ENCODE assay signal across 20 mouse cellular contexts in the genomic region with DNA sequence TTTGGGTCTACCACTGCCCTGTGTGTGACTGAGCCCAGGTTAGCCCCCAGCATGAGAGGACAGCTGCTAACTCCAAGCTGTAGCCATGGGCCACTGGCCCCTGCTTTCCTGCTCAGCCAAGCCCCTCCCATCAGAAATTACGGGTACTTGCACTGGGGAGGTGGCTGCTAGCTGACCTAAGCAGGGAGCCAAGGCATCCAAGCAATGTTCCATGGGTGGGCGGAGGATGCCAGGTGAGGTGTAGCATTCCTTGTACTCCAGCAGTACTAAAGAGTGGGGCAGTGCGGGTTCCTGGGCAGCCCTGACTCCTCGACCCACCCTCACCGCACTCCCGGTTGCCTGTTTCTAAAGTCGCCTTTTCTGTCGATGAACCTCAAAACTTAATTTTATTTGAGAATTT. TPM values are rescaled to one million over a fixed set of nuclear protein-coding genes. Genes with fewer than 3 reads are reported as not detected.
DNase-seq lines count a peak whose midpoint lies in the region; ATAC-seq and TF ChIP-seq lines count a peak whose summit lies in the region.
"Had no signal": no experiment of that assay in that cellular context is flagged by ENCODE, and none has a peak within 500 bp of the region (broad histone marks: within the 10 kb centered on the region; RNA-seq: fewer than 3 reads in every experiment).

No protein-coding gene starts in this region.

- H3K9me3 ChIP-seq in hindbrain, embryonic 10.5 days = no peaks in the 10 kb centered on the region
- no peaks in the 10 kb centered on the region for H3K9me3 ChIP-seq in hindbrain, embryonic 11.5 days (ENCODE audit: control insufficient read depth, low read length)
- H3K9me3 ChIP-seq in stomach, embryonic 15.5 days = no peaks in the 10 kb centered on the region
- no peaks in the 10 kb centered on the region for H3K9me3 ChIP-seq in stomach, postnatal 0 days (ENCODE audit: control insufficient read depth, low read length)
- H3K9me3 ChIP-seq: forebrain, embryonic 12.5 days; liver, embryonic 15.5 days; megakaryocyte, embryonic 14.5 days; neural tube, embryonic 13.5 days had no signal

- 0 out of 2 replicates have a peak overlapping the region, but pooled peaks have one; percentile 4 for H3K27ac ChIP-seq in hindbrain, embryonic 10.5 days
- H3K27ac ChIP-seq in hindbrain, embryonic 11.5 days (ENCODE audit: low read depth, low read length) = no peak overlapping the region
- no peak overlapping the region for H3K27ac ChIP-seq in kidney, adult 2 months (ENCODE audit: insufficient read depth, low read depth, low read length)
- peak overlapping the region; percentile 7; the same call in 1 of the 2 replicates for H3K27ac ChIP-seq in stomach, embryonic 15.5 days
- no peak overlapping the region for H3K27ac ChIP-seq in stomach, postnatal 0 days (replicated peaks)
- H3K27ac ChIP-seq: liver, embryonic 15.5 days; neural tube, embryonic 13.5 days had no signal

- no peak for DNase-seq in hindbrain, embryonic 10.5 days (ENCODE audit: low spot score)
- DNase-seq in hindbrain, embryonic 11.5 days (ENCODE audit: low spot score) = no peak
- DNase-seq in kidney, postnatal 4 days = peak; percentile 27 to 38
- DNase-seq in kidney, adult 2 months = no peak
- no peak for DNase-seq in stomach, postnatal 0 days (ENCODE audit: low spot score)
- no peak for DNase-seq in left cerebral cortex, adult 18-20 months (ENCODE audit: low spot score in 2 of 2)
- DNase-seq: adrenal gland, adult 8-10 months; cerebellum, adult 8-10 months; heart, adult 18-20 months; heart, postnatal 10 days; kidney, postnatal 10 days; left cerebral cortex, postnatal 4 days; midbrain, embryonic 14.5 days; right cerebral cortex, adult 18-20 months; thymus, postnatal 14 days had no signal

- H3K4me2 ChIP-seq in hindbrain, embryonic 11.5 days (replicated peaks; ENCODE audit: low read depth, low read length) = no peak overlapping the region
- no peak overlapping the region for H3K4me2 ChIP-seq in stomach, embryonic 15.5 days
- no peak overlapping the region for H3K4me2 ChIP-seq in stomach, postnatal 0 days (replicated peaks; ENCODE audit: low read depth)
- H3K4me2 ChIP-seq: forebrain, embryonic 12.5 days; liver, embryonic 15.5 days; neural tube, embryonic 13.5 days had no signal

- H3K4me3 ChIP-seq in hindbrain, embryonic 10.5 days = no peak overlapping the region
- H3K4me3 ChIP-seq in hindbrain, embryonic 11.5 days (ENCODE audit: low read depth, low read length) = no peak overlapping the region
- H3K4me3 ChIP-seq in kidney, adult 2 months (ENCODE audit: insufficient read depth, low read depth, low read length) = no peak overlapping the region
- no peak overlapping the region for H3K4me3 ChIP-seq in stomach, embryonic 15.5 days (replicated peaks)
- no peak overlapping the region for H3K4me3 ChIP-seq in stomach, postnatal 0 days (ENCODE audit: low read depth, low read length)
- H3K4me3 ChIP-seq: forebrain, embryonic 12.5 days; liver, embryonic 15.5 days; megakaryocyte, embryonic 14.5 days; neural tube, embryonic 13.5 days had no signal

- no peak overlapping the region for H3K9ac ChIP-seq in hindbrain, embryonic 11.5 days (ENCODE audit: low read depth, low read length)
- H3K9ac ChIP-seq in stomach, embryonic 15.5 days = no peak overlapping the region
- H3K9ac ChIP-seq in stomach, postnatal 0 days (ENCODE audit: low read length) = no peak overlapping the region
- H3K9ac ChIP-seq: forebrain, embryonic 12.5 days; liver, embryonic 15.5 days; neural tube, embryonic 13.5 days had no signal

- TF ChIP-seq EP300 in stomach, postnatal 0 days (optimal IDR thresholded peaks at IDR 0.05) = no peak

- H3K27me3 ChIP-seq in hindbrain, embryonic 10.5 days (ENCODE audit: insufficient read depth, poor library complexity, severe bottlenecking) = no peaks in the 10 kb centered on the region
- H3K27me3 ChIP-seq in hindbrain, embryonic 11.5 days (ENCODE audit: control insufficient read depth, insufficient read depth, low read length) = no peaks in the 10 kb centered on the region
- H3K27me3 ChIP-seq in kidney, adult 2 months (replicated peaks; ENCODE audit: control insufficient read depth, insufficient read depth, low read length) = no peaks in the 10 kb centered on the region
- no peaks in the 10 kb centered on the region for H3K27me3 ChIP-seq in stomach, embryonic 15.5 days (replicated peaks)
- no peaks in the 10 kb centered on the region for H3K27me3 ChIP-seq in stomach, postnatal 0 days (ENCODE audit: control insufficient read depth, insufficient read depth, low read length)
- H3K27me3 ChIP-seq: forebrain, embryonic 12.5 days; liver, embryonic 15.5 days; megakaryocyte, embryonic 14.5 days; neural tube, embryonic 13.5 days had no signal

- WGBS in hindbrain, embryonic 10.5 days = 91% methylated on average over 8 of the region's 8 CpGs
- 89% methylated on average over 8 of the region's 8 CpGs for WGBS in hindbrain, embryonic 11.5 days
- 78% methylated on average over 8 of the region's 8 CpGs for WGBS in kidney, adult 2 months
- WGBS in stomach, embryonic 15.5 days = 77% methylated on average over 8 of the region's 8 CpGs
- WGBS in stomach, postnatal 0 days = 65% methylated on average over 8 of the region's 8 CpGs

- H3K36me3 ChIP-seq in hindbrain, embryonic 10.5 days = peaks cover 92% of the 10 kb centered on the region
- peaks cover 16% of the 10 kb centered on the region; the same call in 1 of the 2 replicates for H3K36me3 ChIP-seq in hindbrain, embryonic 11.5 days (ENCODE audit: control insufficient read depth, insufficient read depth, low read length)
- H3K36me3 ChIP-seq in kidney, adult 2 months (ENCODE audit: control insufficient read depth, insufficient read depth, low read length) = peaks cover 3% of the 10 kb centered on the region
- H3K36me3 ChIP-seq in stomach, embryonic 15.5 days = peaks cover 50% of the 10 kb centered on the region
- H3K36me3 ChIP-seq in stomach, postnatal 0 days (ENCODE audit: control insufficient read depth, insufficient read depth, low read length) = peaks cover 42% of the 10 kb centered on the region

- TF ChIP-seq CTCF in kidney, adult 2 months (conservative IDR thresholded peaks at IDR 0.05; ENCODE audit: insufficient read depth, insufficient read length, low read depth, low read length) = no peak
- TF ChIP-seq CTCF in stomach, postnatal 0 days (IDR thresholded peaks at IDR 0.05; ENCODE audit: low read depth) = no peak

- no peaks in the 10 kb centered on the region for H3K4me1 ChIP-seq in hindbrain, embryonic 10.5 days (replicated peaks)
- no peaks in the 10 kb centered on the region for H3K4me1 ChIP-seq in hindbrain, embryonic 11.5 days (replicated peaks; ENCODE audit: control insufficient read depth, insufficient read depth, low read length)
- no peaks in the 10 kb centered on the region for H3K4me1 ChIP-seq in kidney, adult 2 months (ENCODE audit: control insufficient read depth, insufficient read depth, low read length)
- no peaks in the 10 kb centered on the region for H3K4me1 ChIP-seq in stomach, embryonic 15.5 days
- H3K4me1 ChIP-seq in stomach, postnatal 0 days (replicated peaks; ENCODE audit: control insufficient read depth, insufficient read depth) = no peaks in the 10 kb centered on the region
- H3K4me1 ChIP-seq: forebrain, embryonic 12.5 days; neural tube, embryonic 13.5 days had no signal

- no peak for ATAC-seq in hindbrain, embryonic 11.5 days (ENCODE audit: low FRiP score)
- no peak for ATAC-seq in stomach, embryonic 15.5 days (ENCODE audit: insufficient read depth, low FRiP score, low read depth)
- no peak for ATAC-seq in stomach, postnatal 0 days (ENCODE audit: low FRiP score, low TSS enrichment)

- no peak for TF ChIP-seq POLR2A in kidney, adult 2 months (IDR thresholded peaks at IDR 0.05; ENCODE audit: low read depth, low read length)

RNA-seq across cellular contexts. Expression of gene Baz2a, which starts 36.8 kb away (rescaled TPM):
- 16.2 and 17.0 TPM in 2 replicates for polyA plus RNA-seq in hindbrain, embryonic 10.5 days (2016; fragmentation: Nextera tagmentation; extraction: Ambion mirVana)
- polyA plus RNA-seq in hindbrain, embryonic 11.5 days (2014; fragmentation: Nextera tagmentation; extraction: Ambion mirVana) = 20.0 and 37.6 TPM in 2 replicates
- polyA plus RNA-seq in kidney, adult 2 months (2012; rRNA removed) = 21.6 and 22.5 TPM in 2 replicates
- 10.1 and 11.7 TPM in 2 replicates for polyA plus RNA-seq in stomach, embryonic 15.5 days (2015; fragmentation: Nextera tagmentation; extraction: Ambion mirVana)
- 5.5 and 7.9 TPM in 2 replicates for polyA plus RNA-seq in stomach, postnatal 0 days (2015; fragmentation: Nextera tagmentation; extraction: Ambion mirVana)
- 10 to 100 TPM; 40.3 to 40.4 TPM for total RNA-seq in left cerebral cortex, adult 18-20 months (2021)

RNA-seq across cellular contexts. Expression of gene Atp5b, which starts 45.1 kb away (rescaled TPM):
- polyA plus RNA-seq in hindbrain, embryonic 10.5 days (2016; fragmentation: Nextera tagmentation; extraction: Ambion mirVana) = 2,236 and 2,265 TPM in 2 replicates
- 2,416 and 2,461 TPM in 2 replicates for polyA plus RNA-seq in hindbrain, embryonic 11.5 days (2014; fragmentation: Nextera tagmentation; extraction: Ambion mirVana)
- polyA plus RNA-seq in kidney, adult 2 months (2012; rRNA removed) = 4,550 and 7,521 TPM in 2 replicates
- polyA plus RNA-seq in stomach, embryonic 15.5 days (2015; fragmentation: Nextera tagmentation; extraction: Ambion mirVana) = 2,393 and 2,495 TPM in 2 replicates
- polyA plus RNA-seq in stomach, postnatal 0 days (2015; fragmentation: Nextera tagmentation; extraction: Ambion mirVana) = 2,044 and 2,075 TPM in 2 replicates
- total RNA-seq in left cerebral cortex, adult 18-20 months (2021) = 1,000 to 10,000 TPM; 1,718 to 1,797 TPM

RNA-seq across cellular contexts. Expression of gene Rbms2, which starts 52.0 kb away (rescaled TPM):
- 25.7 and 28.6 TPM in 2 replicates for polyA plus RNA-seq in hindbrain, embryonic 10.5 days (2016; fragmentation: Nextera tagmentation; extraction: Ambion mirVana)
- polyA plus RNA-seq in hindbrain, embryonic 11.5 days (2014; fragmentation: Nextera tagmentation; extraction: Ambion mirVana) = 18.9 and 19.5 TPM in 2 replicates
- polyA plus RNA-seq in kidney, adult 2 months (2012; rRNA removed) = 69.0 and 70.1 TPM in 2 replicates
- polyA plus RNA-seq in stomach, embryonic 15.5 days (2015; fragmentation: Nextera tagmentation; extraction: Ambion mirVana) = 27.3 and 29.8 TPM in 2 replicates
- polyA plus RNA-seq in stomach, postnatal 0 days (2015; fragmentation: Nextera tagmentation; extraction: Ambion mirVana) = 15.5 and 17.0 TPM in 2 replicates
- 10 to 100 TPM; 14.9 to 15.4 TPM for total RNA-seq in left cerebral cortex, adult 18-20 months (2021)

Comparison
In these comparisons a context has a peak if more than half of its experiments do, and no peak if none do; other contexts are left out.
1. DNase-seq: peak in kidney, postnatal 4 days (2 of 2); none in hindbrain, embryonic 10.5 days (single experiment), hindbrain, embryonic 11.5 days (single experiment), kidney, adult 2 months (single experiment), stomach, postnatal 0 days (single experiment) and left cerebral cortex, adult 18-20 months (0 of 2).
2. H3K27ac ChIP-seq: peak in hindbrain, embryonic 10.5 days (single experiment) and stomach, embryonic 15.5 days (single experiment); none in hindbrain, embryonic 11.5 days (single experiment), kidney, adult 2 months (single experiment) and stomach, postnatal 0 days (single experiment).